In genomic region chr1:164458621-164459051, GRCm38 (mm10) we compare ENCODE assay signal across 8 mouse cellular contexts. TPM values are rescaled to one million over a fixed set of nuclear protein-coding genes. Genes with fewer than 3 reads are reported as not detected.
A peak's percentile ranks its signal among the peaks of the same experiment; 100 is the strongest.
DNase-seq lines count a peak whose midpoint lies in the region; ATAC-seq and TF ChIP-seq lines count a peak whose summit lies in the region.

No protein-coding gene starts in this region.

- ATAC-seq in activated CD4-positive, CD25-positive, alpha-beta regulatory T cell, adult 4 months: peak; percentile 22
- ATAC-seq in intestine, embryonic 14.5 days (replicated peaks; ENCODE audit: low FRiP score, low TSS enrichment, low read depth): peak; percentile 78
- peak; percentile 68 for ATAC-seq in liver, embryonic 13.5 days (ENCODE audit: low read depth)
- ATAC-seq in monocyte, adult 5-6 weeks (replicated peaks; ENCODE audit: insufficient number of reproducible peaks, low FRiP score, low TSS enrichment, poor library complexity, severe bottlenecking): peak; percentile 37; the same call in 1 of the 2 replicates
- ATAC-seq in cerebellum, adult (ENCODE audit: insufficient number of reproducible peaks, low FRiP score, low TSS enrichment): no peak; the same call in 1 of the 2 replicates
- ATAC-seq in erythroid progenitor cell, adult 5-6 weeks (replicated peaks; ENCODE audit: low FRiP score, poor library complexity, severe bottlenecking): no peak

- H3K9me3 ChIP-seq in ES-Bruce4 (replicated peaks; ENCODE audit: control insufficient read depth, insufficient read depth, low read length, poor library complexity, severe bottlenecking): no peaks in the 10 kb centered on the region
- no peaks in the 10 kb centered on the region for H3K9me3 ChIP-seq in intestine, embryonic 14.5 days (ENCODE audit: control insufficient read depth, low read length)
- H3K9me3 ChIP-seq in liver, embryonic 13.5 days (replicated peaks): no peaks in the 10 kb centered on the region

- H3K4me1 ChIP-seq in ES-Bruce4 (ENCODE audit: control insufficient read depth, insufficient read depth, low read length): peaks cover 6% of the 10 kb centered on the region
- H3K4me1 ChIP-seq in intestine, embryonic 14.5 days (replicated peaks; ENCODE audit: control insufficient read depth, insufficient read depth, low read length): 0 out of 2 replicates have a peak, but pooled peaks cover 9% of the 10 kb centered on the region
- H3K4me1 ChIP-seq in liver, embryonic 13.5 days (replicated peaks): peaks cover 23% of the 10 kb centered on the region

- H3K4me2 ChIP-seq in intestine, embryonic 14.5 days (ENCODE audit: low read length): peak overlapping the region; percentile 76
- peak overlapping the region; percentile 69 for H3K4me2 ChIP-seq in liver, embryonic 13.5 days

- intact Hi-C loops in gastrocnemius, postnatal 14 days (cut with DNase I; ENCODE audit: low total_unique reads): no loop called here

- TF ChIP-seq CTCF in ES-Bruce4 (IDR thresholded peaks at IDR 0.05; ENCODE audit: low read depth, low read length): no peak

- peak overlapping the region; percentile 87 for H3K9ac ChIP-seq in ES-Bruce4 (ENCODE audit: low read depth, poor library complexity, severe bottlenecking)
- peak overlapping the region; percentile 43 for H3K9ac ChIP-seq in intestine, embryonic 14.5 days (ENCODE audit: low read length)
- H3K9ac ChIP-seq in liver, embryonic 13.5 days: no peak overlapping the region

- DNase-seq in gastrocnemius, postnatal 14 days: peak; percentile 55
- DNase-seq in intestine, embryonic 14.5 days (ENCODE audit: low spot score): no peak
- DNase-seq in liver, embryonic 13.5 days: peak; percentile 20

- peak overlapping the region; percentile 83 for H3K4me3 ChIP-seq in ES-Bruce4 (ENCODE audit: low read depth, low read length)
- peak overlapping the region; percentile 63 for H3K4me3 ChIP-seq in intestine, embryonic 14.5 days (ENCODE audit: low read depth, low read length)
- peak overlapping the region; percentile 60 for H3K4me3 ChIP-seq in liver, embryonic 13.5 days (replicated peaks)

- 4% methylated on average over 22 of the region's 22 CpGs for WGBS in intestine, embryonic 14.5 days
- 3% methylated on average over 22 of the region's 22 CpGs for WGBS in liver, embryonic 13.5 days (ENCODE audit: insufficient replicate concordance)

- TF ChIP-seq POLR2A in ES-Bruce4 (IDR thresholded peaks at IDR 0.05; ENCODE audit: insufficient read depth, low read length): no peak

- no peak for TF ChIP-seq EP300 in ES-Bruce4 (IDR thresholded peaks at IDR 0.05; ENCODE audit: insufficient read depth, low read depth, low read length)

- no peaks in the 10 kb centered on the region for H3K27me3 ChIP-seq in ES-Bruce4 (ENCODE audit: control insufficient read depth, insufficient read depth, low read length, poor library complexity, severe bottlenecking)
- H3K27me3 ChIP-seq in intestine, embryonic 14.5 days (replicated peaks; ENCODE audit: control insufficient read depth, insufficient read depth, low read length): peaks cover 23% of the 10 kb centered on the region
- H3K27me3 ChIP-seq in liver, embryonic 13.5 days: peaks cover 72% of the 10 kb centered on the region

- H3K27ac ChIP-seq in ES-Bruce4 (ENCODE audit: insufficient read depth, low read length): no peak overlapping the region
- H3K27ac ChIP-seq in intestine, embryonic 14.5 days (ENCODE audit: low read depth): peak overlapping the region; percentile 58
- H3K27ac ChIP-seq in liver, embryonic 13.5 days: peak overlapping the region; percentile 37

- H3K36me3 ChIP-seq in ES-Bruce4 (ENCODE audit: control insufficient read depth, insufficient read depth, low read length, poor library complexity, severe bottlenecking): peaks cover 4% of the 10 kb centered on the region; the same call in 1 of the 2 replicates
- no peaks in the 10 kb centered on the region for H3K36me3 ChIP-seq in intestine, embryonic 14.5 days (ENCODE audit: control insufficient read depth, insufficient read depth, low read length)
- H3K36me3 ChIP-seq in liver, embryonic 13.5 days: no peaks in the 10 kb centered on the region

RNA-seq across cellular contexts. Expression of gene Atp1b1, which starts 0.5 kb away (rescaled TPM):
- polyA plus RNA-seq in ES-Bruce4 (2011; ENCODE audit: insufficient read depth, insufficient read length, low read depth, missing spikeins): 116 TPM in 2 replicates
- 1 to 10 TPM; 1.7 to 2.2 TPM for polyA plus RNA-seq in activated CD4-positive, CD25-positive, alpha-beta regulatory T cell, adult 4 months (2017; shearing (Covaris generic))
- total RNA-seq in gastrocnemius, postnatal 14 days (2021): 100 to 1,000 TPM; 147 to 159 TPM
- 89.7 and 101 TPM in 2 replicates for polyA plus RNA-seq in intestine, embryonic 14.5 days (2014; fragmentation: Nextera tagmentation; extraction: Ambion mirVana)
- polyA plus RNA-seq in liver, embryonic 13.5 days (2015; fragmentation: Nextera tagmentation; extraction: Ambion mirVana): 9.1 and 12.0 TPM in 2 replicates
- total RNA-seq in monocyte, adult 5-6 weeks (2017): 47.2 to 111 TPM (median 70.4 TPM) in 3 replicates
- 24.9 and 41.5 TPM in 2 replicates for total RNA-seq in erythroid progenitor cell, adult 5-6 weeks (2015; ENCODE audit: low replicate concordance)
- total RNA-seq in erythroid progenitor cell, adult 5-6 weeks (2017; ENCODE audit: low replicate concordance): 12.6 and 30.4 TPM in 2 replicates

Comparison
In these comparisons a context has a peak if more than half of its experiments do, and no peak if none do; other contexts are left out.
1. ATAC-seq: peak in activated CD4-positive, CD25-positive, alpha-beta regulatory T cell, adult 4 months (single experiment), intestine, embryonic 14.5 days (single experiment), liver, embryonic 13.5 days (single experiment) and monocyte, adult 5-6 weeks (single experiment); none in cerebellum, adult (single experiment) and erythroid progenitor cell, adult 5-6 weeks (single experiment).
2. Peak in every context shown above with its lines, with median percentiles within 50 percentile points of each other: H3K4me3 ChIP-seq.